Mouse (Mus musculus) thymus, adult 2 months (tissue): ENCODE results near the gene Rcsd1. TPM values are rescaled to one million over a fixed set of nuclear protein-coding genes. Genes with fewer than 3 reads are reported as not detected.

ENCODE experiments used
- DNase-seq: peaks from one replicate; pipeline ENCODE4 v3.0.0; 2021
- H3K27ac ChIP-seq: fragments of 200-500 bp; 2 replicates; pipeline ENCODE4 v1.5.1; 2012; ENCODE audit warnings: low read length, control low read depth; ENCODE audit not compliant: control insufficient read depth, insufficient read depth
- H3K27me3 ChIP-seq: fragments of 200-500 bp; 2 replicates; pipeline ENCODE4 v1.6.1; 2012; ENCODE audit warnings: mild to moderate bottlenecking, low read length, moderate library complexity, mixed read lengths; ENCODE audit not compliant: control insufficient read depth, insufficient read depth
- H3K36me3 ChIP-seq: fragments of 200-500 bp; 2 replicates; pipeline ENCODE4 v1.6.1; 2012; ENCODE audit warnings: mild to moderate bottlenecking, low read length, moderate library complexity; ENCODE audit not compliant: control insufficient read depth, insufficient read depth
- H3K4me1 ChIP-seq: fragments of 200-500 bp; replicated peaks from 2 replicates; pipeline ENCODE4 v1.6.1; 2012; ENCODE audit warnings: low read length; ENCODE audit not compliant: control insufficient read depth, insufficient read depth
- H3K4me3 ChIP-seq: fragments of 200-500 bp; 2 replicates; pipeline ENCODE4 v1.5.1; 2012; ENCODE audit warnings: mild to moderate bottlenecking, low read length, control low read depth, moderate library complexity; ENCODE audit not compliant: control insufficient read depth, insufficient read depth
- CTCF ChIP-seq: fragments of 200-500 bp; IDR thresholded peaks from 2 replicates; pipeline ENCODE4 v1.5.1; 2012; ENCODE audit warnings: mild to moderate bottlenecking, control low read depth, low read length, moderate library complexity, borderline replicate concordance; ENCODE audit not compliant: control insufficient read depth, poor library complexity, insufficient read depth; ENCODE audit errors: extremely low read depth
- POLR2A ChIP-seq: fragments of 200-500 bp; IDR thresholded peaks from 2 replicates; pipeline ENCODE4 v1.6.1; 2012; ENCODE audit warnings: mild to moderate bottlenecking, low read length, control low read depth, moderate library complexity; ENCODE audit not compliant: control insufficient read depth, poor library complexity, insufficient read depth; ENCODE audit errors: extremely low read depth
- WGBS: fragments of 180-500 bp; shearing (Covaris S2); methylation state at CpG from one replicate; pipeline ENCODE4 v1.1.7; 2018; 5-methylcytosine and 5-hydroxymethylcytosine counted together
- polyA plus RNA-seq: library from polyadenylated mRNA; depleted of rRNA; stranded (reverse); fragments of >200 nt; gene quantifications from 2 replicates; pipeline ENCODE4 v1.2.3, GENCODE M21; 2012

Rcsd1 gene
- polyA plus RNA-seq, 1 experiment, result 249 TPM

- 14% methylated on average over 16 of the region's 16 CpGs for WGBS
- peak; percentile 66 for DNase-seq
- Histone ChIP-seq H3K27me3 (no peaks in the 10 kb centered on the region), H3K27ac (no peak overlapping the region), H3K4me3 (peak overlapping the region; percentile 83), H3K36me3 (no peaks in the 10 kb centered on the region), H3K4me1 (peaks cover 4% of the 10 kb centered on the region; the same call in 1 of the 2 replicates)
- TF ChIP-seq POLR2A, result no peak
- TF ChIP-seq CTCF, result no peak
Measured at GRCm38 (mm10) chr1:165641271-165641771, 68.2 kb downstream of the Rcsd1 start.

- 97% methylated on average over 8 of the region's 8 CpGs for WGBS
- no peak overlapping the region for H3K4me3 ChIP-seq
- no peaks in the 10 kb centered on the region for H3K36me3 ChIP-seq
- DNase-seq, result no peak
- peaks cover 2% of the 10 kb centered on the region; the same call in 1 of the 2 replicates for H3K27me3 ChIP-seq
- TF ChIP-seq POLR2A, result no peak
- TF ChIP-seq CTCF, result no peak
- no peak overlapping the region for H3K27ac ChIP-seq
- H3K4me1 ChIP-seq, result peaks cover 6% of the 10 kb centered on the region; the same call in 1 of the 2 replicates
Measured at GRCm38 (mm10) chr1:165636289-165636688, 73.3 kb downstream of the Rcsd1 start.

DNA sequence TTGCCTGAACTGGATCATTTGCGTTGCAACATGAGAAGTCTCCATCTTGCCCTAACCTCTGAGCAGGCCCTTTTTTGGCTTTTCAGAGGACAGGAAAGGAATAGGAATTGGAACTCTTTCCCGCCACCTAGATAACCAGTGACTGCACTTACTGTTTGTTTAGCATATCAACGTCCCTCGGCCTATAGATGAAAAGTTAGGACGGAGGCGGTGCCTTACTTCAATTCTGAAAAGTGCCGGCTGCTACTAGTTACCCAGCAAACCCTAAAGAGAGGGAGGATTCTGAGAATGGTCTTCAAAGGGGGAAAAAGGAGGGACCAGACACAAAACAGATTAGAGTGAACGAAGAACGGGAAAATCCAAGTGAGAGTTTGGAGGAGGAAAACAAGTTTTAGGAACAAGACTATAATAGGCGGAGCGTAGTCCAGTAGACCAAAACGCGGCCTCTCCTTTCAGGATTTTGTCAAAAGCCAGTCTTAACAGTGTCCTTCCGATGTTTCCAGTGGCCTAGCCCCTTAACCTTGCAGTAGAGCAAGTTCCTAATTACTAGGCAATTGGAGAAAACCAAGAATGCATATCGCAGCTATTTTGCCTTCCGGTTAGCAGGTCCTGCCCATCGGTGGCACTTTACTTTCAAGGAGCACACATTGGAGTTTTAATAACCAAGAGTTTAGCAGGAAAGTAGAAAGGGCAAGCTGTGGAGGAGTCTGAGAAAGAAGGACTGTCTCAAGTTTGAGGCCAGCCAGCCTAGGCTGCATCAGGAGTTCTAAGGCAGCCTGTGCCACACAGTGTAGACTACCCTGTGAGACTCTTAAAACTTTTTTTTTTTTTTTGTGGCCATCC is 74.3 kb downstream of the Rcsd1 start:
- H3K36me3 ChIP-seq, result no peaks in the 10 kb centered on the region
- DNase-seq, result no peak
- no peak overlapping the region for H3K27ac ChIP-seq
- TF ChIP-seq CTCF, result no peak
- no peak for TF ChIP-seq POLR2A
- H3K27me3 ChIP-seq, result peaks cover 2% of the 10 kb centered on the region; the same call in 1 of the 2 replicates
- H3K4me1 ChIP-seq, result peaks cover 6% of the 10 kb centered on the region; the same call in 1 of the 2 replicates
- 90% methylated on average over 17 of the region's 17 CpGs for WGBS
- H3K4me3 ChIP-seq, result no peak overlapping the region

DNA sequence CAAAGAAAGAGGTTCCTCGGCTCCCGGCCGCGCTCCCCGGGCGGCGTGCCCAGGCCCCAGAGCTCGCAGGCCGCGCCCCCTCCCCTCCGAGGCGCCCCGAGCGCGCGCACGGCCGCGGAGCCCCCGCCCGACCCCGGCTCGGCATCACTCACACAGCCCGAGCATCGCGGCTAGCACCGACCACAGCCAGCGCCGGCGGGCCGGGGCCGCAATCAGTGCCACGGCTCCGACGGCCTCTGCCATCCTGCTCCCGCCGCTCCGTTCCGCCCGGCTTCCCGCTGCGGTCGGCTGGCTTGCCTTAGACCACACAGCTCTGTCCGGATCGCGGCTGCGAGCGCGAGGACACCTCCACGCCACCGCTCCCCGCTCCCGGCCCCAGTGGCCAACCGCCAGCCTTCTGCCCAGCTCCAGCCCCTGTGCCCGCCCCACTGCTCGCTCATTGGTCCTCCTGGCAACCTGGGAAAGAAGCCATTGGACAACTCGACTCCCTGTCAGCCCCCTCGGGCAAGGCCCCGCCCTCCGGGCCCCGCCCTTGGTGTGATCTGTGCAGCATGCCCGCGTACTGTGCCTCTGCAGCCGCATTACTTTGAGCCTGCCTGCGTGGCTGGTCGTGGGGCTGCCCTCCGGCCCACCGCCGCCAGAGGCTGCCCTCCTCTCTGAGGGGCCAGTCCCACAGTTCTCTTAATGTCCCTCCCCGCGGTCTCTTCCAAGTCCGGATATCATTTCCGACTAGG is 75.2 kb downstream of the Rcsd1 start, which contains the start of gene Mpzl1:
Gene Mpzl1 (minus strand): TSS at position 388 of the 734 bp plus-strand sequence.
- Histone ChIP-seq H3K27me3 (peaks cover 2% of the 10 kb centered on the region; the same call in 1 of the 2 replicates), H3K27ac (no peak within 1 kb of the TSS), H3K36me3 (no peaks in the 10 kb centered on the region), H3K4me1 (peaks cover 6% of the 10 kb centered on the region; the same call in 1 of the 2 replicates), H3K4me3 (peak within 1 kb of the TSS; percentile 93)
- TF ChIP-seq POLR2A (peak; percentile 58; the same call in 1 of the 2 replicates), CTCF (no peak; the same call in 1 of the 2 replicates)
- peak; percentile 98 for DNase-seq
- WGBS, result under 1% methylated on average over 73 of the region's 73 CpGs

DNA sequence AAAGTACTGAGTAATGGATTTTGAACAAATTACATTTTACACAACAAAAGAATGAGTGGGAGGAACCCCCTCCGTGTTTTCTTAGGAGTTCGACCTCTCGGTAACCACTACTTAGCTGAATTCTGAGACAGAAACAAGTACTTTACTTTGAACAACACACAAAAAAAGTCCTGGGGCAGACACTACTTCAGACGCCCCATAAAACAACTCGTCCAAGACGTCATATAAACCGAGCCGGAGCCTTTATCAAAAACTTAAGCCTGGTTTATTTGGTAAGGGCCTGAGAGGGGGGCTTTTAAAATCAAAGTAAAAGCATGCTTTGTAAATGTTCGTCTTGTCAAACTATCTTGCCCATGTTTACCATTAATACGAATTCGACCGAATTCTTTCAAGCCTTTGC is 76.2 kb downstream of the Rcsd1 start:
- peaks cover 6% of the 10 kb centered on the region; the same call in 1 of the 2 replicates for H3K4me1 ChIP-seq
- H3K27me3 ChIP-seq, result peaks cover 2% of the 10 kb centered on the region; the same call in 1 of the 2 replicates
- H3K36me3 ChIP-seq, result no peaks in the 10 kb centered on the region
- no peak overlapping the region for H3K4me3 ChIP-seq
- no peak for TF ChIP-seq CTCF
- TF ChIP-seq POLR2A, result no peak
- DNase-seq, result no peak
- 59% methylated on average over 12 of the region's 12 CpGs for whole genome bisulfite sequencing
- H3K27ac ChIP-seq, result no peak overlapping the region

- TF ChIP-seq CTCF, result no peak
- TF ChIP-seq POLR2A, result no peak
- H3K27me3 ChIP-seq, result peaks cover 2% of the 10 kb centered on the region; the same call in 1 of the 2 replicates
- H3K27ac ChIP-seq, result no peak overlapping the region
- no peaks in the 10 kb centered on the region for H3K36me3 ChIP-seq
- 77% methylated on average over 8 of the region's 8 CpGs for WGBS
- no peak overlapping the region for H3K4me3 ChIP-seq
- no peak for DNase-seq
- peaks cover 6% of the 10 kb centered on the region; the same call in 1 of the 2 replicates for H3K4me1 ChIP-seq
Measured at GRCm38 (mm10) chr1:165631136-165631535, 78.4 kb downstream of the Rcsd1 start.
